Mouse (Mus musculus) bone marrow, adult 2 months (tissue): ENCODE results near the gene Zdhhc9. TPM values are rescaled to one million over a fixed set of nuclear protein-coding genes. Genes with fewer than 3 reads are reported as not detected.
A peak's percentile ranks its signal among the peaks of the same experiment; 100 is the strongest.
"Not testable (repeated sequence)": the region's sequence is repeated elsewhere in the genome, so short reads cannot be mapped to it uniquely, and the experiment has no call there.

Experiments used
- H3K27ac ChIP-seq: fragments of 200-500 bp; 2 replicates; pipeline ENCODE4 v1.5.1; 2012; ENCODE audit warnings: low read depth, mild to moderate bottlenecking, control low read depth, inconsistent platforms, low read length; ENCODE audit not compliant: control insufficient read depth, poor library complexity, insufficient read depth
- H3K4me1 ChIP-seq: fragments of 200-500 bp; 2 replicates; pipeline ENCODE4 v1.6.1; 2011; ENCODE audit warnings: low read length; ENCODE audit not compliant: control insufficient read depth, insufficient read depth
- H3K4me3 ChIP-seq: fragments of 200-500 bp; replicated peaks from 2 replicates; pipeline ENCODE3; 2011; ENCODE audit warnings: mild to moderate bottlenecking, low read depth, low read length, control low read depth; ENCODE audit not compliant: control insufficient read depth
- CTCF ChIP-seq: fragments of 200-500 bp; IDR thresholded peaks from 2 replicates; pipeline ENCODE4 v1.5.1; 2011; ENCODE audit warnings: low read length, control low read depth; ENCODE audit not compliant: control insufficient read depth, insufficient read depth
- POLR2A ChIP-seq: fragments of 200-500 bp; IDR thresholded peaks from 2 replicates; pipeline ENCODE4 v1.6.1; 2011; ENCODE audit warnings: low read depth, mild to moderate bottlenecking, control low read depth, low read length, borderline replicate concordance; ENCODE audit not compliant: control insufficient read depth
- WGBS: fragments of 180-500 bp; shearing (Covaris S2); methylation state at CpG from one replicate; pipeline ENCODE4 v1.1.7; 2018; 5-methylcytosine and 5-hydroxymethylcytosine counted together
- polyA plus RNA-seq: library from polyadenylated mRNA; stranded (reverse); fragments of >200 nt; gene quantifications from 2 replicates; pipeline ENCODE4 v1.2.4, GENCODE M21; 2011; ENCODE audit warnings: low replicate concordance; ENCODE audit not compliant: missing spikeins, insufficient read depth, insufficient read length

Gene Zdhhc9
- 4.4 and 14.2 TPM in 2 replicates for polyA plus RNA-seq

DNA sequence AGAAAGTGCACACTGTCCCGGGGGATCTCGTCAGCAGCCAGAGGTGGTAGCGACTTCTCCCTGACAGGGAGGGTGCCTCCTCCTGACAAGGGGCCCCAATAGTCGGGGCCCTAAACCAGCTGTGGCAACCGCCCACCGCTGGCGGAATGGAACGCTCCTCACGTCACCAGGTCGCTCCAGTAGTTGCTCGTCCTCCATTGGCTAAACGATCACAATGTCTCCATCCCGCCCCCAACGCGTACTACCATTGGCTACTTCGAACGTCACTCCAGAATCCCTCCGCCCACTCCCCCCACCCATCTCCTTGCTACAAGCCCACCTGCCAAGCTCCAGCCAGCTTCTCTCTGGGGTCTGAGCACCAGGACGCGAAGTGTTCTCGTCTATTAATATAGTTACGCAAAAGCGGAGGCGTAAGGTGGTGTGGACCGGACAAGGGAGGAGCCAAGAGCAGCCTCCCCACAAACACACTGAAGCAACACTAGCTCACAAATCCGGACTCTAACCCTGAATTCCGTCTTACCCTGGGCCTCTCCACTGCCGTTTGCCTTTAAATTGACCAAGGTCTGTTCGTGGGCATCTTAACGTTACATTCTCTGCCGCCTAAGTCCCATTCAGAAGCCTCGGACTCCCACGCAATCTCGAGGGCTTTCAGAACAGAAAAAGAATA, at the start of gene Zdhhc9:
TSS of gene Zdhhc9 (minus strand) at position 360 of the 667 bp plus-strand sequence.
- Histone ChIP-seq H3K4me3 (peak within 1 kb of the TSS; percentile 87), H3K27ac (peak within 1 kb of the TSS; percentile 81), H3K4me1 (peaks cover 1% of the 10 kb centered on the region; the same call in 1 of the 2 replicates)
- peak; percentile 58; the same call in 1 of the 2 replicates for TF ChIP-seq POLR2A
- TF ChIP-seq CTCF, result no peak
- WGBS, result 11% methylated on average over 34 of the region's 34 CpGs

DNA sequence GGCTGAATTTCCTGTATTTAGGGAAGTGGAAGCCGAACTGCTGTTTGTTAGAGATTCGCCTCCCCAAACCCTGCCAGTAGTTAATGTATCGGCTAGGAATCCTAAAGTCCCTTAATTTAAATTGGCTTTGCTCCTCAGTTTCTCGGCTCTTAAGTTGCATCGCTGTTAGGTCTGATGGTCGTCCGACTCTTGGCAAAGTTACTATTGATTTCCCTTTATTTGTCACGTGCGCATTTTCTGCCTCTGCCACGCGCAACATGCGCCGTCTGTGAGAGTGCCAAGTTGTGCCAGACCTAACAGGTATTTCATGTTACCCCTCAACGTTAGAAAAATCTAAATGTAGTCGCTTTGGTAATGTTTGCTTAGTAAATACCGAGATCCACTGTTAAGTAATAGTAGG, 48.3 kb upstream of the Zdhhc9 start:
- Histone ChIP-seq H3K4me1 (no peaks in the 10 kb centered on the region; the same call in 1 of the 2 replicates), H3K4me3 (peak overlapping the region; percentile 68), H3K27ac (no peak overlapping the region)
- WGBS, result 6% methylated on average over 16 of the region's 16 CpGs
- TF ChIP-seq CTCF (no peak), POLR2A (no peak)

DNA sequence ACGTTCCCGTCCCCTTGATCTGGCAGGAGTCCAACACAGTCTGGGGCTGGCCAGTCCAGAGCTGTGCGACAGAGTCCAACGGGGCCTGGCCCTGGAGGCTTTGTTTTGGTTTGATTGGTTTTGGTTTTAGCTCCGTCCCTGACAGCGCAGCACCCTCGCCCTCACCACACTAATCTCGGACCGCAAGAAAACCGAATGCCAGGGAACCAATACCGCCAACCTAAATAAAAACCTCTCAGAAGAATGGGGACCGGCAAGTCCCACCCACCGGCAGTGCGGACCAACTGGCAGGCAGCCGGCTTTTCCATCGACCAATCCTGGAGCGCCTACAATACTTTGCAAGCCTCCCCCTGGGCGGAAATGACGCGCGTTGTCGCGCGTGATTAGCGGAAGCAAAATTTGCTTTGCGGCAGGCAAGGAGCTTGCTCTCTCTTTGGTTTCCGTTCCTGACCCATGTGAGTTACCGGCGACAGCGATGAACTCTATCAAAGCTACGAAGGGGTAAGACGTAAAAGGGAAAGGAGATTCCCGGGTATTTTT, 47.9 kb upstream of the Zdhhc9 start, which contains the start of gene Utp14a:
TSS of gene Utp14a (plus strand) at position 395 of the 540 bp plus-strand sequence.
- peak within 1 kb of the TSS; percentile 74 for H3K4me3 ChIP-seq
- WGBS, result 6% methylated on average over 33 of the region's 33 CpGs
- peak within 1 kb of the TSS; percentile 85 for H3K27ac ChIP-seq
- TF ChIP-seq CTCF, result no peak
- peak; percentile 18; the same call in 1 of the 2 replicates for TF ChIP-seq POLR2A
- H3K4me1 ChIP-seq, result no peaks in the 10 kb centered on the region; the same call in 1 of the 2 replicates

DNA sequence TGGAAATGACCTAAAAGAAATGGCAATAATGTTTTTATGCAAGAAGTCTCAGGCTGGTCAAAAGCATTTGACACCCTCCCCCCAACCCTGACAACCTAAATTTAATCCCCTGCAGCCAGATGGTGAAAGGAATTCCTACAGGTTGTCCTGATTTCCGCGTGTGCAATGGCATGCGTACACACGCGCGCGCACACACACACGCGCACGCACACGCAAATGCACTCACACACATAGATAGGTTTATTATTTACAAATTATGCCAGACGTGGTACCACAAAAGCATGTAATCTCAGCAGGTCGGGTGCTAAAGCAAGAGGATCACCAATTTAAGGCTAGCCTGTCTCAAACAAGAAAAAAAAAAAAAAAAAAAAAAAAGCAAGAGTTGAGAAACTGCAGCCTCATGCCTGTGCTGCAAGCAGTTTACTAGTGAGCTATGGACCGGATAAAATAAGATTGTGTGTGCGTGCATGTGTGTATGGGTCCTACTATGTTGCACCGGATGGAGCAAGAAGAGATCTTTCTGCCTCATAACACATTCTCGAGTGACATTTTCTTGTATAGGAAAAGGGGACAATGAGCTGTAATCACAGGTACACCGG, 47.3 kb upstream of the Zdhhc9 start:
- Histone ChIP-seq H3K4me1 (no peaks in the 10 kb centered on the region; the same call in 1 of the 2 replicates), H3K27ac (peak overlapping the region; percentile 85), H3K4me3 (peak overlapping the region; percentile 74)
- 24% methylated on average over 18 of the region's 18 CpGs for WGBS
- TF ChIP-seq POLR2A (no peak), CTCF (no peak)

DNA sequence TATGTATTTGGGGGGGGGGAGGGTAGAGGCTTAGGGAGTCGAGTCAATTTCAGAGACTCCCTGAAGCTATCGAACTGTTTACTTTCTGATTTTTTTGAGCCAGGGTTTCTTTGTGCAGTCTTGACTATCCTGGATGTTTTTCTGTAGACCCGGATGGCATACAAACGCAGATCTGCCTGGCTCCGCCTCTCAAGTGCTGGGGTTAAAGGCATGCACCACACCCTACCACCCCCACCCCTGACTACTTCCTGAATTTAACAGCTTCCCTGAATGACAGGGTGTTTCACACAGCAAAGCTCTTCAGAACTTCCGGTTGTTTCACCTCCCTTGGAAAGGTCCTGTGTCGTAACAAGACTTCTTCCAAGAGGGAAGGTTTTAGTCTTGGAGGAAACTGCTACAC, 25.7 kb upstream of the Zdhhc9 start:
- 12% methylated on average over 7 of the region's 7 CpGs for WGBS
- TF ChIP-seq CTCF (no peak), POLR2A (no peak)
- H3K27ac ChIP-seq, result peak overlapping the region; percentile 80; the same call in 1 of the 2 replicates
- H3K4me3 ChIP-seq, result no peak overlapping the region
- H3K4me1 ChIP-seq, result no peaks in the 10 kb centered on the region; the same call in 1 of the 2 replicates

DNA sequence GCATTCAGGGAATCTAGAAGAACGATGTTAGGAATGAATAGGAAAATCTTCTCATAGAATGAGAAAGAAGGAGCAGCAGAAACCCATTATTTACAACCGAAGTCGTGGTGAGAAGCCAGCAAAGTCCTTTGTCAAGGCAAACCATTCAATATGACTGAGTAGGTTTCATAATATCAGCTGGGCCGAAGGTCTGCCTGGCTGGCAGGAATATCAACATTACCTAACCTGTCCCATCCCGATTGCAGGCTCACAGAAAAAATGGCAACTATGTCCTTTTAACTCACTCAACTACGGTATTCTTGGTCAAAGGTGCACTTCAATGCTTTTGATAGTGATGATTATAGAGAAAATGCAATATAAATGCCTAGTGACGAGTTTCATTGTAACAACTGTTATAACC, 17.5 kb upstream of the Zdhhc9 start:
- Histone ChIP-seq H3K4me3 (no peak overlapping the region), H3K4me1 (no peaks in the 10 kb centered on the region), H3K27ac (no peak overlapping the region)
- no peak for TF ChIP-seq POLR2A
- no peak for TF ChIP-seq CTCF
- WGBS, result 71% methylated on average over 7 of the region's 7 CpGs

DNA sequence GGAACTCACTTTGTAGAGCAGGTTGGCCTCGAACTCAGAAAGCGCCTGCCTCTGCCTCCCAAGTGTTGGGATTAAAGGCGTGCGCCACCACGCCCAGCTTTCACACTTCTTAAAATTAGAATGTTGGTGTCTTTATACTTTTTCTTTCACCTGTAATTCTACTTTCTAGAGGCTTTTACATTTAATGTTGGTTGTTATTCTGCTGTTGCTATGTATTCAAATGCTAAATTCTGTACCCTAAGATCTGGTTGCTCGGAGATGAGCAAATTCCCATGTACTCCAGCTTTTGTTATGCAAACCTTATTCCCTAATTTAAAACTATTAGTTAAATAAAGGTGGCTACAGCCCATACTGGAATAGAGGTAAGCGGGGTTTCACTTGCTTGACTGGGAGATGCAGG, 14.0 kb upstream of the Zdhhc9 start:
- no peak overlapping the region for H3K4me3 ChIP-seq
- H3K4me1 ChIP-seq, result no peaks in the 10 kb centered on the region
- TF ChIP-seq POLR2A (no peak), CTCF (no peak)
- WGBS, result 86% methylated on average over 7 of the region's 7 CpGs
- no peak overlapping the region for H3K27ac ChIP-seq

DNA sequence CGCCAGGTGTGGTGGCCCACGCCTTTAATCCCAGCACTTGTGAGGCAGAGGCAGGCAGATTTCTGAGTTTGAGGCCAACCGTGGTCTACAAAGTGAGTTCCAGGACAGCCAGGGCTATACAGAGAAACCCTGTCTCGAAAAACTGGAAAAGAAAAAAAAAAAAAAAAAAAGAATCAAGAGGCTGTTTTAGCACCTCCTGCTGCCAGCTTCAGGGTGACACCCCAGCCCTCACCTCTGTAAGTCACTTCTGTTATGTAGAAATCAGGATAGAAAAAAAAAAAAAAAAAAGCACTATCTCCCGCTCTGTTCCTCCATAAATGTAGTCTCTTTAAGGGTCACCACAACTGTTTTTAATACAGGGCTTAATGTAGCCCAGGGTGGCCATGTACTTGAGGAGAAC, 10.8 kb upstream of the Zdhhc9 start:
- 64% methylated on average over 5 of the region's 5 CpGs for WGBS
- H3K4me1 ChIP-seq, result no peaks in the 10 kb centered on the region
- TF ChIP-seq POLR2A, result no peak
- no peak overlapping the region for H3K27ac ChIP-seq
- H3K4me3 ChIP-seq, result no peak overlapping the region

DNA sequence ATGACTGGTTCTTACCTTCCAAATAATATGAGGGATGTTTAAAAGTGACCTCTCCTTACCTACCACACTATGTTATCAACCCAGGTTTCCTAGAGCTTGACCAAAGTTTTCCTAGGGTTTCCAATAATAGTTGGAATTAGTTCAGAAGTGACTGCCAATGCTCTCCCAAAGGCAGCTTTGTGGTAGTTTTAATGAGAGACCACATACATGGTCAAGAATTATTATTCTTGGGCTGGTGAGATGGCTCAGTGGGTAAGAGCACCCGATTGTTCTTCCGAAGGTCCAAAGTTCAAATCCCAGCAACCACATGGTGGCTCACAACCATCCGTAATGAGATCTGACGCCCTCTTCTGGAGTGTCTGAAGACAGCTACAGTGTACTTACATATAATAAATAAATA, 1.1 kb upstream of the Zdhhc9 start:
- not testable (repeated sequence) for H3K27ac ChIP-seq, H3K4me1 ChIP-seq, H3K4me3 ChIP-seq
- 69% methylated on average over 4 of the region's 4 CpGs for WGBS
